Mouse (Mus musculus) C2C12 (cell line): ENCODE results near the gene Gm37240.

ENCODE experiments used
- CEBPB ChIP-seq: IDR thresholded peaks from one replicate; pipeline ENCODE4 v1.6.1; 2011; ENCODE audit warnings: low read depth, mild to moderate bottlenecking, control low read depth, moderate library complexity
- CTCF ChIP-seq: IDR thresholded peaks from one replicate; pipeline ENCODE4 v1.5.1; 2011; ENCODE audit not compliant: control insufficient read depth, insufficient read depth, insufficient read length
- MAX ChIP-seq: IDR thresholded peaks from one replicate; pipeline ENCODE4 v1.6.1; 2011; ENCODE audit warnings: mild to moderate bottlenecking, control low read depth
- MYOD1 ChIP-seq: IDR thresholded peaks from one replicate; pipeline ENCODE4 v1.6.1; 2011; ENCODE audit warnings: low read depth; ENCODE audit not compliant: control insufficient read depth, insufficient read length
- MYOG ChIP-seq: IDR thresholded peaks from one replicate; pipeline ENCODE4 v1.6.1; 2011; ENCODE audit not compliant: control insufficient read depth, insufficient read length; ENCODE audit errors: extremely low read depth
- USF1 ChIP-seq: IDR thresholded peaks from one replicate; pipeline ENCODE4 v1.6.1; 2011; ENCODE audit warnings: low read depth, mild to moderate bottlenecking, control low read depth, moderate library complexity

DNA sequence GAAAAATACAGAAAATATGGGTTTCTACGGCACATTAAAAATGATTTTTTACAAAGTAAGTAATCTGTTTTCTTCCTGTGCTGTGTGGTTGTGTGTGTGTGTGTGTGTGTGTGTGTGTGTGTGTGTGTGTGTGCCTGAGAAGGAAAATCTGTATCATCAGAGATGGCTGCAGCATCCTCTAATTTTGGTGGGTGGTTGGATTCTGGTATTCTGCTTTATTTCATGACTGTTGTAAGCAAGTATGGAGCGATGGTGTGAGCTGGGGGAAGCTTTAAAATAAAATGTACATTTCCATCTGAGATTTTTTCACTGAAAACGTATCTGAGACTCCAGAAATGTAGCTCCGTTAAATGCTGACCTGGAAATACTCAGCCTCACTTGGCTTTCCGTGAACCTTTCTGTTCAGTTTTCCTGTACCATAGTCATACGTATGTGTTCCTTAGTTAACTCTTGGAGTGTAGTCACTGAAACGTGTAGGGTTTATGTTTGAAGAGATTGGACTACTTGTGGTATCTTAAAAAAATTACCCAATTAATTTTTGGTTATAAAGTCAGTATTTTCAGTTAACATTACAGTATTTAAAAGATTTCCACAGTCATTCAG, 934.6 kb downstream of the Gm37240 start:
- TF ChIP-seq CTCF (no peak), USF1 (no peak), MYOG (no peak), CEBPB (no peak), MAX (no peak), MYOD1 (no peak)
